Mouse (Mus musculus): ENCODE results near the gene Gpr62. TPM values are rescaled to one million over a fixed set of nuclear protein-coding genes. Genes with fewer than 3 reads are reported as not detected.

Gpr62 gene
- total RNA-seq, 2 experiments from 2014 or later: 7.8 to 13.7 TPM

DNA sequence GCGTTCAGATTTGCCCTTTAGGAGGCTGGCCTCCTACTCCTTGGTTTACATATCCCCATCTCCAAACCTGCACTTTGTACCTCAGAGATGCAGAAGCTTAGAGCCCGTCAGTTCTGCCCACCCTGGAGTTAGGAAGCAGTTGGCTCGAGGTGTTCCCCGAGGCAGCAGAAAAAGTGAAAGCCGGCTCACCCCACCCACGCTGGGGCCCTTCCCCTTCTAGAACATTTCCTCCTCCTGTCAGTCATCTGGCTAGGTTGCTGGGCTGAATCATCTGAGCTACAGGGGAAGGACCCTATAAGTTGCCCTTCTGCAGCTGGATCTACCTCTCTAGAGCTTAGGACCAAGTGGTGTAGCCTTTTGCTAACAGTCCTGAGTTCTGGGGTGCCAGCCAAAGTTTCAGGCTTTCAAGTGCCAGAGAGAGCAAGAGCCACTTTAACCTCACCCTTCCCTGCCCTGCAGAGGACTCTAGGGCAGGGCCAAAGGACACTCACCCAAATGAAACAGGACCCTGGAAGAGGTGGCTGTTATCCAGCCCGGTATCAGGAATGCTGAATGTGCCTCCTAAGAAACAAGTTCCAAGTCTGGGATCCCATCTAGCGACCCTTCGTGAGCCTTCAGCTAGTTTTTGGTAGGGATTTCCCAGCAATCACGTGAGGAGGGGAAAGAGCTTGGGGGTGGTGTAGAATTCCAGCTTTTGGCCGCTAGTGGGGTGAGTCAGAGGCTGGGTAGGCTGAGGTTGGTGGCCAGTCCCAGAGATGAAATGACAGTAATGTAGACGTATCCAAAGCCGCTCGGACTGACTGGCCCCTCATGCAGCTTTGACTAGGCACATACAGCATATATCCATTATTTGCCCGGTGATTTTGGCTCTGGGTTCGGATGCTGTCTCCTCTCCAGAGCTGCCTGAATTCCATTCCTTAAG lies 10.5 kb upstream of the Gpr62 start:
- no peak for DNase-seq (ENCODE audit: low spot score in 2 of 2)
- intact Hi-C loops (cut with DNase I): loop anchor here (2.0 to 5.0 kb wide), 3 partner anchors 27 to 189 kb away; partner anchors contain the start of gene Rpl29

DNA sequence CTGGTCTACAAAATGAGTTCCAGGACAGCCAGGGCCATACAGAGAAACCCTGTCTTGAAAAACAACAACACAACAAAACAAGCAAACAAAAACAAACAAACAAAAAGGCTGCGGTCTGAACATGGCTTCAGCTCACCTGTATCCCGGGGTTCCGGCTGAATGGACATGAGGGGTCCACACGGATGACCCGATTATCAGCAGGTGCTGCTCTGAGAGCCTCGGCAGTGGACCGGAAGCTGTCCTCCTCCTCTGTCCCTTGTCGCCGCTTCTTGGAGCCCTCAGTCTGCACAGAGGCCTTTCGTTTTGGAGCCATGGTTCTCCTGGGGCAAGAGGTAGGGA lies 9.9 kb upstream of the Gpr62 start, which contains the start of gene Rrp9:
Gene Rrp9 (plus strand): TSS at position 301 of the 339 bp plus-strand sequence.
- no peak for DNase-seq (ENCODE audit: low spot score in 2 of 2)
- intact Hi-C loops (cut with DNase I): loop anchor here (2.0 to 5.0 kb wide), 3 partner anchors 27 to 188 kb away; partner anchors contain the start of gene Rpl29

DNA sequence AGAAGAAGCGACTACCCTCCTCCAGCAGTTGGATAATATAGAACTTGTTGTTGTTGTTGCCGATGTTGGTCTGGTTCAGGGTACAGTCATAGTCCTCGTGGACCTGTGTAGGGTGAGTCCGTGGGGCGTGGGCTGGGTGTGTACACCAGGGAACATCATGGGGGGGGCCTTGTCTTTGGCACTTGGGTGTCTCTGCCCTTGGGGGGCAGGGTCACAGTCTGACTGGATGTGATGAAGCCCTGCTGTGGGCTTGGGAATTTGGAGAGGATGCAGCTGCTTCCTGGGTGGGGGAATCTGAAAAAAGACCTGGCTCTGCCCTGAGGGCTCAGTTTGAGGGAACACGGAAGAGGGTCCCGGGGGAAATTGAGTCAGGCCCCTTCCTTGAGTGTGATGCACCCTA lies 9.3 kb upstream of the Gpr62 start:
- intact Hi-C loops (cut with DNase I): loop anchor here (5.0 kb wide), 1 partner anchor 188 kb away; no protein-coding TSS in a partner anchor
- DNase-seq (ENCODE audit: low spot score in 2 of 2): no peak

DNA sequence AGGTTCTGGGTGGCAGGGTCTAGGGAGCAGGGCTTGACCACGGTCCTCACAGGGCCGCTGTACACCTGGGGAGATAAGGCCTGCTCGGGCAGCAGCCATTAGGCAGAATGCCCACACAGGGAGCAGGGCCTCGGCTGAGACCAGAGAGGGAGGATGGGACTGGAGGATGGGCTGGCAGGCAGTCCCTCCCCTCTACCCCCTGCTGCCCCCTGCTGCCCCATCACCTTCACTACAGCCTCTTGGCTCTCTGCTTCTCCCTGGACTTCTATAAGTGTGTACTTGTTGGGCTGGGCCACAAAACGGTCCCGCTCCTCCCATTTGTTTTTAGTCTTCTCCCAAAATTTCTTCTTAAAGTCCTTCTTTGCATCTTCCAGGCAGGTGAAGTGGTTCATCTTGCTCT lies 8.7 kb upstream of the Gpr62 start:
- intact Hi-C loops (cut with DNase I): no loop called here
- peak in 1 of 2 experiments; percentile 45 for DNase-seq (ENCODE audit: low spot score in 2 of 2)

DNA sequence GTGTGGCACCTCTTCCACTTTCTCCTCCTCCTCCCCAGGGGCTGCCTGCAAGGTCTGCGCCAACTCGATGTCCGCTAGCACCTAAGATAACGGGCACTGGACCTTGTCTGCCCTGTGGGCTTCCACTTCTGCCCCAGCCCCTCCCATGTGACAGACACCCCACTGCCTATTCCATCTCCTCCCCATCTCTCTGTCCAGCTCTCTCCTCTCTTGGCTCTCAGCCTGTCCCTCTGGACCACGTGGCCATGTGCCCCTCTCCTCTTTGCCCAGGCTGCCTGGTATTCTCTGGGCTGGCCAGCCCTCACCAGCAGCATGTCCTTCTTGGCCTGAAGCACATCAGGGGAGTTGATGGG lies 8.0 kb upstream of the Gpr62 start:
- DNase-seq (ENCODE audit: low spot score in 2 of 2): no peak
- intact Hi-C loops (cut with DNase I): no loop called here

DNA sequence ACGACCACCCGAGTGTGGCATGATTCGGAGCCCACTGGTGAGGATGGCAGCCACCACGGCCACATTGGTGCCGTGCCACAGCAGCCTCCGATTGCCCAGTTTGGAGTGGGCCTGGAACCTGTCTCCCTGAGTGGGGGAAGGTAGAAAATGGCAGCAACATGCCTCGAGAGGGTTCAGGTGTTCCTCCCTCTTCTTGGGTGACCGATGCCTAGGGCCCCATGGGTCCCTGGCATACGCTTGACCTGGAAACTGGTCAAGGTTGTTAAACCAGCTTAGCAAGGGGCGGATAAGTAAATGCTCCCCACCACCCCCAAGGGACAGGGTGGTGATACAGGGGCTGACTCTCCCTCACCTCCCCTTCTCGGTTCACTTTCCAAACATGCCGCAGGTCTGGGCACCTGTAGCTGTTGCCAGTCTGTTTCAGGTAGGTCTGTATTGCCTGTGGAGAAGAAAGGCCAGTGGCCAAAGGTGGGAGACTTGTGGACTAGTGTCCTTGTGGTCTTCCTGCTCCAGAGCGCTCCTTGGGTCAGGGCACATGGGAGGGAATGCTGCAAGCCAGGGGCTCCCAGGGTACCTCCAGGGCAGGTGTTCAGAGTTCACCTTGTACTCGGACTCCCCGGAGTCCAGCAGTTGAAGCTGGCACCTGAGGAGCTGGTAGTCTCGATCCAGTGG lies 7.5 kb upstream of the Gpr62 start:
- peak in 1 of 2 experiments; percentile 3 for DNase-seq (ENCODE audit: low spot score in 2 of 2)
- intact Hi-C loops (cut with DNase I): no loop called here

DNA sequence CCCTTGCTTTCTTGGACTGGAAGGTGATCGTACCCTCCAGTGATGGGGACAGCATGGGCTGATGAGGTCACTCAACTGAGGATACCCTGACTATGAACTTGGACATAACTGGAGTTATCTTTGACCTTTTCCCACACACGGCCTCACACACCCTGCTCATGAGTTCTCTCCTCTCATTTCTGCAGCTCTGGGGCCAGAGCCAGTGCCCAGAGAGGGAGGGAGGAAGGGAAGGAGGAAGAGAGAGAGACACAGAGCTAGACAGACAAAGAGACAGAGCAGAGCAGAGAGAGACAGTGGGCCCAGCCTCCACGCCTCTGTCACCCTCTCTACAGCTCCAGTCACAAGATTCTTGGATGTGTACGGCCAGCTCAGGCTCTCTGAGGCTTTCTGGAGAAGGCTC lies 6.6 kb upstream of the Gpr62 start:
- intact Hi-C loops (cut with DNase I): no loop called here
- peak in 1 of 2 experiments; percentile 19 for DNase-seq (ENCODE audit: low spot score in 2 of 2)

DNA sequence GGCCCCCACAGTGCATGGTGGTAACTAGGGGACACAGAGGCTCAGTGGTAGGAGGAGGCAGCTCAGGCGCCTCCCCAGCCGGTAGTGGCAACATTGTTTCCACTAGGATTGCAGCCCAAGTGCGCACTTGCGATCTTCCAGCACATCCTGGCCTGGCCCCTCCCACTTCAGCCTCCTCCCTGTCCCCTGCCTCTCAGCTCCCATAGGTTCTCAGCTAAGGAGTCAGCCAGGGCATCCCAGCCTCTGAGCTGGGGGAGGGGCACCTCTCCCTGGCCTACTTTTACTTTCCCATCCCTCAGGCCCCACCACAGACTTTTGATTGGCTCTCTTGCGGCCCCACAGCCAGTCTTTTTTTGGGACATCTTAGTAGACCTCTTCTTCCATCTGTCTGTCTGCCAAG lies 6.2 kb upstream of the Gpr62 start:
- peak in 1 of 2 experiments; percentile 42 for DNase-seq (ENCODE audit: low spot score in 2 of 2)
- intact Hi-C loops (cut with DNase I): no loop called here

DNA sequence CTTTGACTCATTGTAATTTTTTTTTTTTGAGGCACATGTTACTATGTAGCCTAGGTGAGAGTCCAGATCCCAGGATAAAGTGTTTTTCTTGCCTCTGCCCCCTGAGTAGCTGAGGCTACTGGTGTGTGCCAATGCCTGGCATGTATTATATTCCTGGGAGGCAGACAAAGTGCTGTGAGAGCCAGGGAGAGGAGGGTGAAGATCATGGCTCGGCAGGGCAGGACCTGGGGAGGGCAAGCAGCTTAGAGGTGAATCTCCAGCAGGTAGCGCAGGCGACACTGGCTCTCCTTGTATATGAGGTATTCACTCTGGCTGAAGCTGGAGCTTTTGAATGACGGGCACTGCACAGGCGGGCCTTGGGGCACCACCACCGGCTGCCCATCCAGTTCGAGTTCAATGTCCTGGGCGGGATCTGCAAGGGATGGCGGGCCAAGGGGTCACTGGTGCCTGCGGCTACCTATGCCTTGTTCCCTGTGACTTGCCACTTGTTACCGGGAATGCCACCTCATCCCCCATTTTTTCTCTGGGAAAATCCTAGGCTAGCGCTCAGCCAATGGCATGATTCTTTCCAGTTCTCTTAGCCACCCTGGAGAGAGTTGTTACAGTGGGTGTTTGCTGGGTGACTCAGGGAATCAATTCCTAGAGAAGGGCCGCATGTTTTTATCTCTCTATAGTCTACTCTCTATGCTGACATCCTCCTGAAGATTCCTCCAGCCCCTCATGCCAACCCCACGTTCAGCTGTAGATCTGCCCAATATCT lies 5.4 kb upstream of the Gpr62 start:
- intact Hi-C loops (cut with DNase I): no loop called here
- DNase-seq (ENCODE audit: low spot score in 2 of 2): peak in 1 of 2 experiments; percentile 18

DNA sequence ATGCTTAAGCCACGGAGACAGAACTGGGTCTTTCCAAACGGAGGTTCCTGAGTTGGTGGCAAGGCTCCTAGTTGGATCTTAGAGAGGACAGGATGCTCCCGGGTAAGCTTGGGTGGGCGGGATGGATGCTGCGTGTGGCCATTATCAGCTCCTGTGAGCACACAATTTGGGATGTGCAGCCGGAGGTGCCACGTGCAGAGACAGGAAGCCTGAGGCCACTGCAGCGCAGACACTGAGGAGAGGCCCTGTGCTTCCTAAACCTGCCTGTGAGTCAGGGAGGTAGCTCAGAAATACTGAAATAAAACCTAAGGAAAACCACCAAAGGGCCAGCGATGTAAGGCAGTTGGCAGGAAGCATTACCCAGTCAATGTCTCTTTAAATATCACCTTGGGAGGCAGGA lies 4.0 kb upstream of the Gpr62 start:
- DNase-seq (ENCODE audit: low spot score in 2 of 2): no peak
- intact Hi-C loops (cut with DNase I): no loop called here

DNA sequence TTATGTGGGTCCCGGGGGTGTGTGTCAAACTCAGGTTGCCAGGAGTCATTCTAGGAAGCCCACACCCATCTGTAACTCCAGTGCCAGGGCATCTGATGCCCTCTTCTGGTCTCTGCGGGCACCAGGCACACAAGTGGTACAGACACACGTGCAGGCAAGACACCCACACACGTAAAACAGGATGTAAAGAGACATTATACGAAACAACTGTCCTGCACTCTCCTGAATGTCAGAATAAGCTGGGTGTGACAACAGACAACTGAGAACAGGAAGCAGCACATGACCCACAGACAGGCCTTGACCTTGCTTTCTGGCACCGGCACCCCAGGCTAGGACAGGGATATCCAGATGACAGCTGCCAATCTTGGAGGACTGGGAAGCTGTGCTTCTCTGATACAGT lies 3.6 kb upstream of the Gpr62 start:
- intact Hi-C loops (cut with DNase I): no loop called here
- no peak for DNase-seq (ENCODE audit: low spot score in 2 of 2)

DNA sequence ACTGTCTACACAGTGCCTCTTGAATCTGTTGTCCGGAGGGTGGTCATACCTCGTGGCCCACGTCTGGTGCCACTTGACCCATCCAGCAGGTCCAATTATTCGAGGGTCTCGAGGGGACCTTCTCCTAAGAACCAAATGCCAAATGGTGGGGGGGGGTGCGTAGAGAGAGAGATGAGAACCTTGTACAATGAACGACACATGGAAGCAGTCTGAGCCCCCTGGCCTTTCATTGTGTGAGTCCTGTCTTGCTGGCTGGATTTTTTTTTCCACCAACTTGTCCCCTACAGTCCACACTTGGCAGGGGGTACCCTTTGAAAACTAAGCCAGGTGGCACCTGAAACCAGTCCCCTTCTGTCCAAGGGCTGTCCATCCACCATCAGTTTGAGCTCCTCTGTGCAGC lies 2.0 kb upstream of the Gpr62 start:
- intact Hi-C loops (cut with DNase I): no loop called here

DNA sequence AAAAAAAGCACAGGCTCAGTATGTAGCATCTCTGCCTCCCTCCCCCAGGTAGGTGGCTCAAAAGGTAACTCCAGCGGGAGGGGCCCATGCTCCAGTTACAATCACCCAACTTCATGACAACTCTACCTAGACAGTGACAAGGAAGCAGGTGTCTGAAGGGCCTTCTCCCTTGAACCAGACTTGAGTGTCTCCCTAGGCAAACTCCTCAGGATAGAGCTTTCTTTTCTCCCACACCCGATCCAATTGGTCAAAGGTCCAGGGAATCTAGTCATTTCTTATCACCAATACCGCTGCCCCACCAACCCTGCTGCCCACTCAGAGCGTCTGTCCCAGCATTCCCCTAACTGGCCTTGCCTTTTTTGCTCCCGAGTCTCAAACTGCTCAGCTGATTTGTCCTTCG lies 983 bp upstream of the Gpr62 start:
- no peak for DNase-seq (ENCODE audit: low spot score in 2 of 2)
- intact Hi-C loops (cut with DNase I): no loop called here

More for the DNA sequence above, 2.0 kb upstream of the Gpr62 start:
- DNase-seq (ENCODE audit: low spot score in 2 of 2): no peak

DNA sequence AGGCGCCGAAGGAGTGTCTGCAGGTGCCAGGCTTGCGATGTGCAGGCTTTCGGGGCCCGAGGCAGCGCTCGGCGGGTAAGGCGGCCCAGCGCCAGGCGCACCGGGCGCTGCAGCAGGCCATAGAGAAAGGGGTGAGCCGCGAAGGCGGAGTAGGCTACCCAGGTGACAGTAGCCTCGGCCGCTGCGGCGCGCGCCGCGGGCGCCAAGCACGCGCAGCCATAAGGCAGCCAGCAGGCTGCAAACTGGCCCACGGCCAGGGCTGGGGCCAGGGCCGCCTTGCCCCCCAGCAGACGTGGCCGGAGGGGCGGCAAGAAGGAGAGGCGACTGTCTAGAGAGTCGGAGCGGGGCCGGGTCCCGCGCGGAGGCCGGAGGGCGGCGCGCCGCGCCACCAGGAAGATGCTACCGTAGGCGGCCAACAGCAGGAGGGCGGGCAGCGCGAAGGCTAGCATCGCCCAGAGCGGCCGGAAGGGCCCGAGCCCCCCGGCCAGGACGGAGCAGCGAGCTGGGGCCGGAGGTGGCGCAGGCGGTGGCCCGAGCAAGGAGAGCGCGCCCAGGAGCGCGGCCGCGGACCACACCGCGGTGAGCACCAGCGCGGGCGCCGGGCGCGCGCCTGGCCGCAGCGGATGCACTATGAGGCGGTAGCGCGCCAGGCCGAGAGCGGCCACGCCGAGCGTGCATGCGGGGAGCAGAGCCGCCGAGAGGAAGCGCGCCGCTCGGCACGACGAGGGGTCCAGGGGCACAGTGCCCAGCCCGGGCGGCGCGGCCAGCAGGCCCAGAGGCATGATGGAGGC lies 792 bp downstream of the Gpr62 start:
- intact Hi-C loops (cut with DNase I): no loop called here

DNA sequence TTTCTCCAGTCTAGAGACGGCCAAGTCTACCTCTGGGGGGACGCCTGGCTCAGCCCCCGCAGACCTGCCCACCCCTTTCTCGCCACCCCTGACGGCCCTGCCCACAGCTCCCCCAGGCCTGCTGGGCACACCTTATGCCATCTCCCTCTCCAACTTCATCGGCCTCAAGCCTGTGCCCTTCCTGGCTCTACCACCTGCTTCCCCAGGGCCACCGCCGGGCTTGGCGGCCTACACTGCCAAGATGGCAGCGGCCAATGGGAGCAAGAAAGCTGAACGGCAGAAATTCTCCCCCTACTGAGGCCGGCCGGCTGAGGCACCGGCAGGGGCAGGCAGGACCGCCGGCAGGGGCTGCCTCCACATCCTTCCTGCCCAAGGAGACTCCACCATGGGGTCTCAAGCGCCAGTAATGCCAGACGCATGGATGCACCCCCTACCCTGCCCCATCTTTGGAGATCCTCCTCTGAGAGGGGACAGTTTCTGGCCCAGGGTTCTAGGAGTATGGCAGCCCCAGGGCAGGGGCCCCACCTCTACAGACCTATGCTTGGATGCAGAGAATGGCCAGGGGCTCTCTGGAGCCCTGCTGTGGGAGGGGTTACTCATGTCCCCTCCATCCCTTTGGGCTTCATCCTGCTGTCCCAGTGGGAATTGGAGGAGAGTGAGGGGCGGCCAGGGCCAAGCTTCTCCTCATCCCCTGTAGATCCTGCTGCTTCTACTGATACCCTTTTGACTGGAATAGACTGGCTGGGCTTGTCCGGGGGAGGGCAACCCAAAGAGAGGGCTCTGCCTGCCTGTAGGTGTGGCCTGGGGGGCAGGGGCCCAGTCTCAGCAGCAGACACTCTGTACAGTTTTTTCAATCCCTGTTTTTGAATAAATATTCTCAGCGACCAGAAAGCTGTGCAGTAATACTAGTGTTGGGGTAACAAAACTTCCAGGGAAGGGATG lies 2.3 kb downstream of the Gpr62 start:
- intact Hi-C loops (cut with DNase I): no loop called here
- DNase-seq (ENCODE audit: low spot score in 2 of 2): no peak

More for the DNA sequence above, 792 bp downstream of the Gpr62 start:
- peak; percentile 79 to 83 for DNase-seq (ENCODE audit: low spot score in 2 of 2)

DNA sequence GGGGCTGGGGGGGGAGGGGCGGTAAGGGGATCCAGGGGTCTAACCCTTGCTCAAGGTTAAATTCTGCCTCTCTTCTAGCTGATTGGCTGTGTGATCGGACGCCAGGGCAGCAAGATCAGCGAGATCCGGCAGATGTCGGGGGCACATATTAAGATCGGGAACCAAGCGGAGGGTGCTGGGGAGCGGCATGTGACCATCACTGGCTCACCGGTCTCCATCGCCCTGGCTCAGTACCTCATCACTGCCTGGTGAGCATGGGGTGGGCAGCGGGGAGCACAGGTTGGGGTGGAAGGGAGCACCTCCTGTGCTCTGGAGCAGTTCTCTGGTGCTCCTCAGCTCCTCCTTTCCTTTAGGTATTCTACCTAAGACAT lies 3.3 kb downstream of the Gpr62 start:
- DNase-seq (ENCODE audit: low spot score in 2 of 2): no peak
- intact Hi-C loops (cut with DNase I): no loop called here

DNA sequence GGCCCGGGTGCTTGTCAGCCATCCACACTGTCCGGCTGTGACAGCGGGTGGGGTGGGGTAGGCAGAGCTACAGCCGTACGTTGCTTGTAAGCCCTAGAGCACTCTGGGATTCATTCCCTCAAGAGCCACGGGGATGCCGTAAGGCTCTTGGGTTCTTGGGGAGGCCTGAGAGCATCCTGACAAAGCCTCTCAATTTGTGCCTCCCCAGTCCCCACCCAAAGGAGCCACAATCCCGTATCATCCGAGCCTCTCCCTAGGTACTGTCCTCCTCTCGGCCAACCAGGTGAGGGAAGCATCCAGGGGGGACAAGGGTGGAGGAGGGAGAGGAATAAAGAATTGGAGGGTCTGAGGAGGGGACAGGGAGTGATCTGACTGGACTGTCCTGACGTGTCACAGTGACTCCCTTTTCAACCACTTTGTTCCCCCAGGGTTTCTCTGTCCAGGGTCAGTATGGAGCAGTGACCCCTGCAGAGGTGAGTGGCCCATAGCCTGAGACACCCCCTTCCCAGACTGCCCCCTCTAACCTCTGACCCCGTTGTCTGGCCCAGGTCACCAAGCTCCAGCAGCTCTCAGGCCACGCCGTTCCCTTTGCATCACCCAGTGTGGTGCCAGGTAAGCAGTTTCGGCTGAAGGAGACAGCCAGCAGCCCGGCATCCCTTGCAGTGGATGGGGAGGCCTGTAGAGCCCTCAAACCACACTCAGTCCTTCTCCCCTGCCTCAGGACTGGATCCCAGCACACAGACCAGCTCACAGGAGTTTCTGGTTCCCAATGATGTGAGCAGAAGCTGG lies 3.9 kb downstream of the Gpr62 start:
- DNase-seq (ENCODE audit: low spot score in 2 of 2): no peak
- intact Hi-C loops (cut with DNase I): no loop called here

DNA sequence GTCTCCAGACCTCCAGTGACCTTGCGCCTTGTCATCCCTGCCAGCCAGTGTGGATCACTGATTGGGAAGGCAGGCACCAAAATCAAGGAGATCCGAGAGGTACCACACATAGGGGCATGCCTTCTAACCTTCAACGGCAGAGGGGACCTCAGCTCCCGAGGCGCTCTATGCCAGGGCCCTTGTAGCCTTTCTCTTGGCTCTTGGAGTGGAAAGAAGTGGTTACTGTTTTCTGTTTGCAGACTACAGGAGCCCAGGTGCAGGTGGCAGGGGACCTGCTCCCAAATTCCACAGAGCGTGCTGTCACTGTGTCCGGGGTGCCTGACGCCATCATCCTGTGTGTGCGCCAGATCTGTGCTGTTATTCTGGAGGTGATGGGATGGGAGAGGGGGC lies 4.7 kb downstream of the Gpr62 start:
- intact Hi-C loops (cut with DNase I): no loop called here
- DNase-seq (ENCODE audit: low spot score in 2 of 2): no peak
